9 mouse cellular contexts compared by ENCODE assay signal in genomic region chr7:16056459-16057135, GRCm38 (mm10). TPM values are rescaled to one million over a fixed set of nuclear protein-coding genes. Genes with fewer than 3 reads are reported as not detected.
DNase-seq lines count a peak whose midpoint lies in the region; ATAC-seq and TF ChIP-seq lines count a peak whose summit lies in the region.
"Had no signal": no experiment of that assay in that cellular context is flagged by ENCODE, and none has a peak within 500 bp of the region (broad histone marks: within the 10 kb centered on the region; RNA-seq: fewer than 3 reads in every experiment).

No protein-coding gene starts in this region.

- ATAC-seq in hindbrain, postnatal 0 days: no peak
- no peak for ATAC-seq in hindbrain, embryonic 14.5 days (ENCODE audit: low FRiP score)

- 24% methylated on average over 5 of the region's 5 CpGs for WGBS in hindbrain, postnatal 0 days
- WGBS in hindbrain, embryonic 14.5 days: 30% methylated on average over 5 of the region's 5 CpGs

- peak; percentile 59 for TF ChIP-seq CTCF in hindbrain, postnatal 0 days (IDR thresholded peaks at IDR 0.05; ENCODE audit: low read depth)

- H3K9me3 ChIP-seq in hindbrain, postnatal 0 days (ENCODE audit: low read length): no peaks in the 10 kb centered on the region
- no peaks in the 10 kb centered on the region for H3K9me3 ChIP-seq in hindbrain, embryonic 14.5 days (ENCODE audit: control insufficient read depth, low read length)

- no peaks in the 10 kb centered on the region for H3K36me3 ChIP-seq in hindbrain, postnatal 0 days (ENCODE audit: insufficient read depth, low read length)
- H3K36me3 ChIP-seq in hindbrain, embryonic 14.5 days (replicated peaks; ENCODE audit: control insufficient read depth, insufficient read depth): no peaks in the 10 kb centered on the region

- H3K4me3 ChIP-seq in hindbrain, postnatal 0 days (ENCODE audit: low read length): no peak overlapping the region
- no peak overlapping the region for H3K4me3 ChIP-seq in hindbrain, embryonic 14.5 days (replicated peaks; ENCODE audit: low read length)

- no peak overlapping the region for H3K4me2 ChIP-seq in hindbrain, postnatal 0 days (ENCODE audit: low read depth, low read length)
- H3K4me2 ChIP-seq in hindbrain, embryonic 14.5 days (replicated peaks): no peak overlapping the region

- peak; percentile 63 for DNase-seq in hindbrain, postnatal 0 days (ENCODE audit: low spot score)
- DNase-seq in hindbrain, embryonic 14.5 days (ENCODE audit: low spot score): no peak
- DNase-seq in B cell, adult 2 months: peak; percentile 70 to 75
- peak; percentile 73 for DNase-seq in NIH3T3 (ENCODE audit: low read depth)
- peak; percentile 85 for DNase-seq in induced T-regulatory cell, adult 2 months (ENCODE audit: low read depth)
- peak; percentile 57 for DNase-seq in right cerebral cortex, postnatal 14 days
- DNase-seq in gastrocnemius, postnatal 25 days: no peak
- DNase-seq in thymus, adult 18-20 months: no peak

- no peaks in the 10 kb centered on the region for H3K4me1 ChIP-seq in hindbrain, postnatal 0 days (ENCODE audit: insufficient read depth, low read length)
- H3K4me1 ChIP-seq in hindbrain, embryonic 14.5 days (replicated peaks; ENCODE audit: control insufficient read depth, insufficient read depth, low read length): peaks cover 9% of the 10 kb centered on the region

- H3K9ac ChIP-seq in hindbrain, postnatal 0 days (replicated peaks; ENCODE audit: low read length): no peak overlapping the region
- H3K9ac ChIP-seq in hindbrain, embryonic 14.5 days: no peak overlapping the region

- H3K27me3 ChIP-seq in hindbrain, postnatal 0 days (ENCODE audit: insufficient read depth, low read length): no peaks in the 10 kb centered on the region
- peaks cover 11% of the 10 kb centered on the region; the same call in 1 of the 2 replicates for H3K27me3 ChIP-seq in hindbrain, embryonic 14.5 days (ENCODE audit: control insufficient read depth, insufficient read depth, low read length)

- no peak overlapping the region for H3K27ac ChIP-seq in hindbrain, postnatal 0 days
- H3K27ac ChIP-seq in hindbrain, embryonic 14.5 days: no peak overlapping the region

RNA-seq across cellular contexts. Expression of gene Zfp541, which starts 5.0 kb away (rescaled TPM):
- total RNA-seq in hindbrain, postnatal 0 days (2014; rRNA removed): 0.31 and 0.72 TPM in 2 replicates
- 0.15 and 0.24 TPM in 2 replicates for polyA plus RNA-seq in hindbrain, postnatal 0 days (2015; fragmentation: Nextera tagmentation; extraction: Ambion mirVana)
- polyA plus RNA-seq in hindbrain, embryonic 14.5 days (2014; fragmentation: Nextera tagmentation; extraction: Ambion mirVana): 0.16 TPM in 2 replicates
- total RNA-seq in gastrocnemius, postnatal 25 days (2021): not detected
- total RNA-seq: common myeloid progenitor, adult 5-6 weeks had no signal

RNA-seq across cellular contexts. Expression of gene Bicra, which starts 8.9 kb away (rescaled TPM):
- 6.2 and 8.5 TPM in 2 replicates for total RNA-seq in hindbrain, postnatal 0 days (2014; rRNA removed)
- 3.4 and 3.8 TPM in 2 replicates for polyA plus RNA-seq in hindbrain, postnatal 0 days (2015; fragmentation: Nextera tagmentation; extraction: Ambion mirVana)
- 7.9 and 8.8 TPM in 2 replicates for polyA plus RNA-seq in hindbrain, embryonic 14.5 days (2014; fragmentation: Nextera tagmentation; extraction: Ambion mirVana)
- total RNA-seq in gastrocnemius, postnatal 25 days (2021): 1 to 10 TPM; 5.1 to 6.1 TPM

RNA-seq across cellular contexts. Expression of gene Napa, which starts 41.7 kb away (rescaled TPM):
- 413 and 441 TPM in 2 replicates for total RNA-seq in hindbrain, postnatal 0 days (2014; rRNA removed)
- 253 and 256 TPM in 2 replicates for polyA plus RNA-seq in hindbrain, postnatal 0 days (2015; fragmentation: Nextera tagmentation; extraction: Ambion mirVana)
- polyA plus RNA-seq in hindbrain, embryonic 14.5 days (2014; fragmentation: Nextera tagmentation; extraction: Ambion mirVana): 202 and 214 TPM in 2 replicates
- 100 to 1,000 TPM in 1 of 2 experiments, 10 to 100 TPM in 1; 71.2 to 105 TPM for total RNA-seq in gastrocnemius, postnatal 25 days (2021)

Comparison
In these comparisons a context has a peak if more than half of its experiments do, and no peak if none do; other contexts are left out.
1. DNase-seq: peak in hindbrain, postnatal 0 days (single experiment), B cell, adult 2 months (2 of 2), NIH3T3 (single experiment), induced T-regulatory cell, adult 2 months (single experiment) and right cerebral cortex, postnatal 14 days (single experiment); none in hindbrain, embryonic 14.5 days (single experiment), gastrocnemius, postnatal 25 days (single experiment) and thymus, adult 18-20 months (0 of 2).